Mouse (Mus musculus) ovary, postnatal 14 days (tissue): ENCODE measurements at regions not wholly inside any gene's neighbourhood (a gene's known extent, or its start where the extent isn't known, plus 50 kb on each side); places are given as distances from the start of the nearest gene placed in this dataset.

Experiments
- DNase-seq: peaks from one replicate; pipeline ENCODE4 v3.0.0; 2022; ENCODE audit warnings: low spot score

GRCm38 (mm10) chr3:143594676-143595075 is 610.3 kb downstream of the Lmo4 start:
- DNase-seq = no peak

GRCm38 (mm10) chr3:143586653-143587052 is 618.4 kb downstream of the Lmo4 start:
- no peak for DNase-seq

GRCm38 (mm10) chr3:143584692-143585603 is 620.1 kb downstream of the Lmo4 start:
- DNase-seq = no peak

- DNase-seq = no peak
These were observed 628.5 kb downstream of the Lmo4 start for GRCm38 (mm10) chr3:143576338-143577007.

GRCm38 (mm10) chr3:143575737-143576136 is 629.3 kb downstream of the Lmo4 start:
- no peak for DNase-seq

- DNase-seq = no peak
These were observed 630.8 kb downstream of the Lmo4 start for GRCm38 (mm10) chr3:143574035-143574864.

- no peak for DNase-seq
These were observed 635.1 kb downstream of the Lmo4 start for GRCm38 (mm10) chr3:143569930-143570329.

GRCm38 (mm10) chr3:143565067-143565466 is 640.0 kb downstream of the Lmo4 start:
- no peak for DNase-seq

GRCm38 (mm10) chr3:143542811-143543210 is 661.0 kb upstream of the Pkn2 start:
- DNase-seq = no peak

GRCm38 (mm10) chr3:143527982-143528381 is 646.2 kb upstream of the Pkn2 start:
- no peak for DNase-seq

GRCm38 (mm10) chr3:143527274-143527673 is 645.5 kb upstream of the Pkn2 start:
- no peak for DNase-seq

GRCm38 (mm10) chr3:143512517-143513249 is 630.9 kb upstream of the Pkn2 start:
- DNase-seq = no peak

GRCm38 (mm10) chr3:143509531-143509930 is 627.7 kb upstream of the Pkn2 start:
- DNase-seq = no peak

- DNase-seq = peak; percentile 18
These were observed 626.5 kb upstream of the Pkn2 start for GRCm38 (mm10) chr3:143508280-143508679.

GRCm38 (mm10) chr3:143501017-143501416 is 619.2 kb upstream of the Pkn2 start:
- DNase-seq = no peak

- DNase-seq = no peak
These were observed 613.6 kb upstream of the Pkn2 start for GRCm38 (mm10) chr3:143495389-143495788.

GRCm38 (mm10) chr3:143477916-143478610 is 596.3 kb upstream of the Pkn2 start:
- no peak for DNase-seq

GRCm38 (mm10) chr3:143475461-143475860 is 593.7 kb upstream of the Pkn2 start:
- no peak for DNase-seq

- no peak for DNase-seq
These were observed 565.4 kb upstream of the Pkn2 start for GRCm38 (mm10) chr3:143447005-143447709.

GRCm38 (mm10) chr3:143417401-143417800 is 535.6 kb upstream of the Pkn2 start:
- no peak for DNase-seq
